Mouse (Mus musculus) G1E (cell line): ENCODE measurements around the gene Cops7a.

Experiments used
- CTCF ChIP-seq: IDR thresholded peaks from 2 replicates; pipeline ENCODE4 v1.5.1; 2012; ENCODE audit warnings: low read depth, low read length, inconsistent platforms, mixed read lengths
- GATA1 ChIP-seq: IDR thresholded peaks from 2 replicates; pipeline ENCODE4 v1.6.1; 2012; ENCODE audit warnings: borderline replicate concordance, low read length, inconsistent platforms, mixed read lengths
- TAL1 ChIP-seq: conservative IDR thresholded peaks from 2 replicates; pipeline ENCODE4 v1.6.1; 2012; ENCODE audit warnings: low read depth, low read length, inconsistent platforms, mixed read lengths

- TF ChIP-seq TAL1 (no peak), CTCF (no peak), GATA1 (no peak)
Measured at GRCm38 (mm10) chr6:124995246-124995645, 29.9 kb upstream of the Cops7a start.
